Mouse (Mus musculus): ENCODE results near the gene Gm13693. TPM values are rescaled to one million over a fixed set of nuclear protein-coding genes. Genes with fewer than 3 reads are reported as not detected.
"Not testable (repeated sequence)": the region's sequence is repeated elsewhere in the genome, so short reads cannot be mapped to it uniquely, and the experiment has no call there.

The Gm13693 gene
- not detected in 2 replicates for polyA plus RNA-seq (2014; fragmentation: Nextera tagmentation; extraction: Ambion mirVana)

DNA sequence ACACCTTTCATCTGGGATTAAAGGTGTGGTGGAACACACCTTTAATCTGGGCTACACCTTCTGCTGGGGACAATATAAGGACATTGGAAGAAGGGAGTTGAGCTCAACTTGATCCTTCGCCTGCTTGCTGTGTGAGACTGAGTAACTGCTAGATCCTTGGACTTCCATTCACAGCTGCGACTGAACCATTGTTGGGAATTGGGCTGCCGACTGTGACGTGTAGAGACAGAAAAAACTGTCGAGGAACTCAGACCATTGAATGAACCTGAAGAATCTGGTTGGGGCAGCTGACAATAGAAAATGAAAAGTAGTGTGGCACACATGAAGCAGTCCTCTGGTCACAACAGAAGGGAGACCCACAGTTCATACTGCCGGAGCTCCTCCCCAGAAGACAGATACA is at the start of gene Gm13693:
TSS of gene Gm13693 (plus strand) at position 301 of the 400 bp plus-strand sequence.
- H3K27ac ChIP-seq (ENCODE audit: low read length); H3K4me3 ChIP-seq (ENCODE audit: low read depth, low read length); ATAC-seq (ENCODE audit: insufficient number of reproducible peaks, insufficient read depth, low FRiP score, low read depth); H3K36me3 ChIP-seq (ENCODE audit: control insufficient read depth, insufficient read depth, low read length); H3K4me2 ChIP-seq (replicated peaks; ENCODE audit: low read depth, low read length); H3K9me3 ChIP-seq (ENCODE audit: control insufficient read depth, low read depth, low read length); H3K9ac ChIP-seq (replicated peaks; ENCODE audit: low read depth, low read length); H3K4me1 ChIP-seq (ENCODE audit: control insufficient read depth, insufficient read depth, low read length); H3K27me3 ChIP-seq (ENCODE audit: control insufficient read depth, insufficient read depth, low read length): not testable (repeated sequence)
- WGBS = no CpG with 5 or more reads among the region's 6 CpGs

GRCm38 (mm10) chr2:83929478-83930088 is 31.7 kb upstream of the Gm13693 start:
- Histone ChIP-seq H3K9ac (replicated peaks; ENCODE audit: low read depth, low read length) (no peak overlapping the region), H3K27me3 (ENCODE audit: control insufficient read depth, insufficient read depth, low read length) (no peaks in the 10 kb centered on the region), H3K4me2 (replicated peaks; ENCODE audit: low read depth, low read length) (no peak overlapping the region), H3K4me1 (ENCODE audit: control insufficient read depth, insufficient read depth, low read length) (no peaks in the 10 kb centered on the region), H3K36me3 (ENCODE audit: control insufficient read depth, insufficient read depth, low read length) (no peaks in the 10 kb centered on the region), H3K9me3 (ENCODE audit: control insufficient read depth, low read depth, low read length) (no peaks in the 10 kb centered on the region), H3K27ac (ENCODE audit: low read length) (no peak overlapping the region), H3K4me3 (ENCODE audit: low read depth, low read length) (no peak overlapping the region)
- WGBS = 52% methylated on average over 2 of the region's 2 CpGs
- ATAC-seq (ENCODE audit: insufficient number of reproducible peaks, insufficient read depth, low FRiP score, low read depth) = no peak

- Histone ChIP-seq H3K27me3 (ENCODE audit: control insufficient read depth, insufficient read depth, low read length) (no peaks in the 10 kb centered on the region), H3K4me2 (replicated peaks; ENCODE audit: low read depth, low read length) (peak within 1 kb of the TSS; percentile 34), H3K9ac (replicated peaks; ENCODE audit: low read depth, low read length) (no peak within 1 kb of the TSS), H3K36me3 (ENCODE audit: control insufficient read depth, insufficient read depth, low read length) (no peaks in the 10 kb centered on the region), H3K4me1 (ENCODE audit: control insufficient read depth, insufficient read depth, low read length) (no peaks in the 10 kb centered on the region), H3K27ac (ENCODE audit: low read length) (no peak within 1 kb of the TSS), H3K9me3 (ENCODE audit: control insufficient read depth, low read depth, low read length) (no peaks in the 10 kb centered on the region), H3K4me3 (ENCODE audit: low read depth, low read length) (no peak within 1 kb of the TSS)
- peak; percentile 71; the same call in 1 of the 2 replicates for ATAC-seq (ENCODE audit: insufficient number of reproducible peaks, insufficient read depth, low FRiP score, low read depth)
- 2% methylated on average over 20 of the region's 20 CpGs for WGBS
Measured at GRCm38 (mm10) chr2:83940931-83941361, 20.4 kb upstream of the Gm13693 start, which contains the start of gene Zswim2. Zswim2 (minus strand) TSS chr2:83941228.

DNA sequence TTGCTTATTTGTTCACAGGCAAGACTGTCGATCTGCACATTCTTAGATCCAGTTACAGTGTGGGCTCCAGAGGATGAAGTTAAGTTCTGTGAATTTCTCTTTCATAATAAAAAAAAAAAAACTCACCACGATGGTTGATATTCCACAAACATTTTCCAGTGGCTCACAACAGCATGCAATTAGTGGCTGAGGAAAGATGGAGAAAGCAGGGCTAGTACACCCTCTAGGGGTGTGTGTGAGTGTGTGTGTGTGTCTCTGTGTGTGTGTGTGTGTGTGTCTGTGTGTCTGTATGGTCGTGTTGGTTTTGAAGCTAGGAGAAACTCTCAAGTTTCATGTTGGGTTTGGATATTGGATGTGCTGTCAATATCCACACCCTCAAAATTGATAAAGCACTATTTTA is 19.9 kb upstream of the Gm13693 start:
- no peaks in the 10 kb centered on the region for H3K4me1 ChIP-seq (ENCODE audit: control insufficient read depth, insufficient read depth, low read length)
- no peaks in the 10 kb centered on the region for H3K27me3 ChIP-seq (ENCODE audit: control insufficient read depth, insufficient read depth, low read length)
- H3K9ac ChIP-seq (replicated peaks; ENCODE audit: low read depth, low read length) = no peak overlapping the region
- H3K4me2 ChIP-seq (replicated peaks; ENCODE audit: low read depth, low read length) = peak overlapping the region; percentile 34
- no peaks in the 10 kb centered on the region for H3K36me3 ChIP-seq (ENCODE audit: control insufficient read depth, insufficient read depth, low read length)
- H3K4me3 ChIP-seq (ENCODE audit: low read depth, low read length) = no peak overlapping the region
- WGBS = 40% methylated on average over 3 of the region's 3 CpGs
- no peak for ATAC-seq (ENCODE audit: insufficient number of reproducible peaks, insufficient read depth, low FRiP score, low read depth)
- H3K9me3 ChIP-seq (ENCODE audit: control insufficient read depth, low read depth, low read length) = no peaks in the 10 kb centered on the region
- no peak overlapping the region for H3K27ac ChIP-seq (ENCODE audit: low read length)

DNA sequence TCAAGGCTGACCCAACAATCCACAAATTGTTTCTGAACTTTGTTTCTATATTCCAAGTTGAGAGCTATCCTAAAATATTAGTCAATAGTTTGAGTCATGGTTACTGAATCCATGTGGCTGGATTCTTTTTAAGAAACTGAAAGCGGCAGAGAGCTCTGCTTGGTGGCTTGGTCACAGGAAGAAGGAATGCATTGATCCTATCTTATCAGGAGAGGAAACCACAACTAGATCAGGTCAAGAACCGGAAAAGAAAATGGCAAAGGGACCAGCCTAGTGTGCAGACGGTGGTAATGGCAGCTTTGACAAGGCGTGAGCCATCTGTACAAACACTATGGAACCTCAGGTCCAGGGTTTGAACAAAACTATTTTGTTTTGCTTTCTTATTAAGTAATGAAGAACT is 19.5 kb upstream of the Gm13693 start:
- Histone ChIP-seq H3K9ac (replicated peaks; ENCODE audit: low read depth, low read length) (no peak overlapping the region), H3K36me3 (ENCODE audit: control insufficient read depth, insufficient read depth, low read length) (no peaks in the 10 kb centered on the region), H3K27me3 (ENCODE audit: control insufficient read depth, insufficient read depth, low read length) (no peaks in the 10 kb centered on the region), H3K4me1 (ENCODE audit: control insufficient read depth, insufficient read depth, low read length) (no peaks in the 10 kb centered on the region), H3K4me2 (replicated peaks; ENCODE audit: low read depth, low read length) (no peak overlapping the region), H3K27ac (ENCODE audit: low read length) (no peak overlapping the region), H3K9me3 (ENCODE audit: control insufficient read depth, low read depth, low read length) (no peaks in the 10 kb centered on the region), H3K4me3 (ENCODE audit: low read depth, low read length) (no peak overlapping the region)
- no peak for ATAC-seq (ENCODE audit: insufficient number of reproducible peaks, insufficient read depth, low FRiP score, low read depth)
- 56% methylated on average over 4 of the region's 4 CpGs for WGBS

- H3K4me3 ChIP-seq (ENCODE audit: low read depth, low read length); H3K27me3 ChIP-seq (ENCODE audit: control insufficient read depth, insufficient read depth, low read length); H3K9me3 ChIP-seq (ENCODE audit: control insufficient read depth, low read depth, low read length); ATAC-seq (ENCODE audit: insufficient number of reproducible peaks, insufficient read depth, low FRiP score, low read depth); H3K27ac ChIP-seq (ENCODE audit: low read length); H3K4me1 ChIP-seq (ENCODE audit: control insufficient read depth, insufficient read depth, low read length); H3K9ac ChIP-seq (replicated peaks; ENCODE audit: low read depth, low read length); H3K36me3 ChIP-seq (ENCODE audit: control insufficient read depth, insufficient read depth, low read length); H3K4me2 ChIP-seq (replicated peaks; ENCODE audit: low read depth, low read length): not testable (repeated sequence)
- WGBS = no CpG with 5 or more reads among the region's 6 CpGs
Measured at GRCm38 (mm10) chr2:83955393-83955792, 5.9 kb upstream of the Gm13693 start, which contains the start of gene Gm13698. Gm13698 (plus strand) TSS chr2:83955693.

DNA sequence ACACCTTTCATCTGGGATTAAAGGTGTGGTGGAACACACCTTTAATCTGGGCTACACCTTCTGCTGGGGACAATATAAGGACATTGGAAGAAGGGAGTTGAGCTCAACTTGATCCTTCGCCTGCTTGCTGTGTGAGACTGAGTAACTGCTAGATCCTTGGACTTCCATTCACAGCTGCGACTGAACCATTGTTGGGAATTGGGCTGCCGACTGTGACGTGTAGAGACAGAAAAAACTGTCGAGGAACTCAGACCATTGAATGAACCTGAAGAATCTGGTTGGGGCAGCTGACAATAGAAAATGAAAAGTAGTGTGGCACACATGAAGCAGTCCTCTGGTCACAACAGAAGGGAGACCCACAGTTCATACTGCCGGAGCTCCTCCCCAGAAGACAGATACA is 5.7 kb downstream of the Gm13693 start, which contains the start of gene Gm13695:
TSS of gene Gm13695 (plus strand) at position 301 of the 400 bp plus-strand sequence.
- not testable (repeated sequence) for H3K9me3 ChIP-seq (ENCODE audit: control insufficient read depth, low read depth, low read length); H3K36me3 ChIP-seq (ENCODE audit: control insufficient read depth, insufficient read depth, low read length); H3K4me2 ChIP-seq (replicated peaks; ENCODE audit: low read depth, low read length); H3K4me1 ChIP-seq (ENCODE audit: control insufficient read depth, insufficient read depth, low read length); H3K9ac ChIP-seq (replicated peaks; ENCODE audit: low read depth, low read length); H3K4me3 ChIP-seq (ENCODE audit: low read depth, low read length); H3K27me3 ChIP-seq (ENCODE audit: control insufficient read depth, insufficient read depth, low read length); ATAC-seq (ENCODE audit: insufficient number of reproducible peaks, insufficient read depth, low FRiP score, low read depth); H3K27ac ChIP-seq (ENCODE audit: low read length)
- no CpG with 5 or more reads among the region's 6 CpGs for WGBS

- WGBS = no CpG with 5 or more reads among the region's 6 CpGs
- not testable (repeated sequence) for H3K4me1 ChIP-seq (ENCODE audit: control insufficient read depth, insufficient read depth, low read length); H3K36me3 ChIP-seq (ENCODE audit: control insufficient read depth, insufficient read depth, low read length); H3K27ac ChIP-seq (ENCODE audit: low read length); H3K4me3 ChIP-seq (ENCODE audit: low read depth, low read length); H3K4me2 ChIP-seq (replicated peaks; ENCODE audit: low read depth, low read length); H3K9ac ChIP-seq (replicated peaks; ENCODE audit: low read depth, low read length); ATAC-seq (ENCODE audit: insufficient number of reproducible peaks, insufficient read depth, low FRiP score, low read depth); H3K27me3 ChIP-seq (ENCODE audit: control insufficient read depth, insufficient read depth, low read length); H3K9me3 ChIP-seq (ENCODE audit: control insufficient read depth, low read depth, low read length)
Measured at GRCm38 (mm10) chr2:83972823-83973222, 11.5 kb downstream of the Gm13693 start, which contains the start of gene Gm13696. Gm13696 (plus strand) TSS chr2:83973123.

DNA sequence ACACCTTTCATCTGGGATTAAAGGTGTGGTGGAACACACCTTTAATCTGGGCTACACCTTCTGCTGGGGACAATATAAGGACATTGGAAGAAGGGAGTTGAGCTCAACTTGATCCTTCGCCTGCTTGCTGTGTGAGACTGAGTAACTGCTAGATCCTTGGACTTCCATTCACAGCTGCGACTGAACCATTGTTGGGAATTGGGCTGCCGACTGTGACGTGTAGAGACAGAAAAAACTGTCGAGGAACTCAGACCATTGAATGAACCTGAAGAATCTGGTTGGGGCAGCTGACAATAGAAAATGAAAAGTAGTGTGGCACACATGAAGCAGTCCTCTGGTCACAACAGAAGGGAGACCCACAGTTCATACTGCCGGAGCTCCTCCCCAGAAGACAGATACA is 17.3 kb downstream of the Gm13693 start, which contains the start of gene Gm13694:
TSS of gene Gm13694 (plus strand) at position 301 of the 400 bp plus-strand sequence.
- not testable (repeated sequence) for H3K4me1 ChIP-seq (ENCODE audit: control insufficient read depth, insufficient read depth, low read length); ATAC-seq (ENCODE audit: insufficient number of reproducible peaks, insufficient read depth, low FRiP score, low read depth)

More for the DNA sequence above, 17.3 kb downstream of the Gm13693 start, which contains the start of gene Gm13694:
- not testable (repeated sequence) for H3K9ac ChIP-seq (replicated peaks; ENCODE audit: low read depth, low read length); H3K4me2 ChIP-seq (replicated peaks; ENCODE audit: low read depth, low read length); H3K27me3 ChIP-seq (ENCODE audit: control insufficient read depth, insufficient read depth, low read length); H3K9me3 ChIP-seq (ENCODE audit: control insufficient read depth, low read depth, low read length); H3K4me3 ChIP-seq (ENCODE audit: low read depth, low read length); H3K27ac ChIP-seq (ENCODE audit: low read length); H3K36me3 ChIP-seq (ENCODE audit: control insufficient read depth, insufficient read depth, low read length)
- no CpG with 5 or more reads among the region's 6 CpGs for whole genome bisulfite sequencing
